Mouse (Mus musculus): ENCODE measurements around the gene Smc1a. TPM values are rescaled to one million over a fixed set of nuclear protein-coding genes. Genes with fewer than 3 reads are reported as not detected.

The Smc1a gene
- 5.6 and 7.7 TPM in 2 replicates for polyA plus RNA-seq (2012; rRNA removed; ENCODE audit: low replicate concordance)

DNA sequence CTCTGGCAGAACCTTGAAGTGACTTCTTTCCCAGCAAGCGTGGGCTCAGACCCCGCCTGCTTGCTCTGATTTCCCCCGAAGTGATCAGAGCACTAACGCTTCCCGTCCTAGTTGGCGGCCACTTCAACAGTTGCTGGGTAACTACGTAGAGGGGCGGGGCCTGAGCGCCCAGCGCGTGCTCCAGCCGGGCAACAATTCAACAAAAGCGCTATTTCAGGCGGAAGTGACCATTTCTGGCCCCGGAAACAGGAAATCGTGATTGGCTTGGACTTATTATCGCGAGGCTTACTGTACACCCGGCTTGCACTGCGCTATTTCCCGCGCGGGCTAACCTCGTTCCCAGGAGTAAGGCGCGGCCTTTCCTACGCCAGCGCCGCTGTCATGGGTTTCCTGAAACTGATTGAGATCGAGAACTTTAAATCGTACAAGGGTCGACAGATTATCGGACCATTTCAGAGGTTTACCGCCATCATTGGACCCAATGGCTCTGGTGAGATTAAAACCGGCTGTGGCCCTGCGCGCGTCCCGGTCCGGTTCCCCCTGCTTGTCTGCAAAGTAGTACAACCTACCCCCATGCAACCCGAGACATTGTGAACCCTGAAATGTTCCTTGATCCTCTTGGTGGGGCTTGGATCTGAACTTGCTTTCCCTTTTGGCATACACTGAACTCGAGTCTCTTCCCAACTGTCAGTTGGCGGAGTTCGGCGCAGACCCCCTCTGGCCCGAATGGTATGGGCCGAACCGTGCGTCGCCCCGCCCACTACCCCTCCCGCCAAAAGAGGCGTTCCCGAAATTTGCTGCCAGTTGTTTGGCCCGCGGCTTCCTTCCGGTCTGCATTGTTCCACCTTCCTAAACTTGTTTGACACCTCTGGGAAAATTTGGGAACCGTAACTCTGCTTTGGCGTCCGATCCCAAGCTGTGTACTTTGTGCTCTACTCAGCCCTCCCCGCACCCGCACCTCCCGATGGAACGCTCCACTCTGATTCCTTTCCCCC is at the start of gene Smc1a, which contains the start of gene Ribc1:
Gene Smc1a (plus strand): TSS at position 278 of the 995 bp plus-strand sequence.
Gene Ribc1 (minus strand): TSS at position 145 of the 995 bp plus-strand sequence.

DNA sequence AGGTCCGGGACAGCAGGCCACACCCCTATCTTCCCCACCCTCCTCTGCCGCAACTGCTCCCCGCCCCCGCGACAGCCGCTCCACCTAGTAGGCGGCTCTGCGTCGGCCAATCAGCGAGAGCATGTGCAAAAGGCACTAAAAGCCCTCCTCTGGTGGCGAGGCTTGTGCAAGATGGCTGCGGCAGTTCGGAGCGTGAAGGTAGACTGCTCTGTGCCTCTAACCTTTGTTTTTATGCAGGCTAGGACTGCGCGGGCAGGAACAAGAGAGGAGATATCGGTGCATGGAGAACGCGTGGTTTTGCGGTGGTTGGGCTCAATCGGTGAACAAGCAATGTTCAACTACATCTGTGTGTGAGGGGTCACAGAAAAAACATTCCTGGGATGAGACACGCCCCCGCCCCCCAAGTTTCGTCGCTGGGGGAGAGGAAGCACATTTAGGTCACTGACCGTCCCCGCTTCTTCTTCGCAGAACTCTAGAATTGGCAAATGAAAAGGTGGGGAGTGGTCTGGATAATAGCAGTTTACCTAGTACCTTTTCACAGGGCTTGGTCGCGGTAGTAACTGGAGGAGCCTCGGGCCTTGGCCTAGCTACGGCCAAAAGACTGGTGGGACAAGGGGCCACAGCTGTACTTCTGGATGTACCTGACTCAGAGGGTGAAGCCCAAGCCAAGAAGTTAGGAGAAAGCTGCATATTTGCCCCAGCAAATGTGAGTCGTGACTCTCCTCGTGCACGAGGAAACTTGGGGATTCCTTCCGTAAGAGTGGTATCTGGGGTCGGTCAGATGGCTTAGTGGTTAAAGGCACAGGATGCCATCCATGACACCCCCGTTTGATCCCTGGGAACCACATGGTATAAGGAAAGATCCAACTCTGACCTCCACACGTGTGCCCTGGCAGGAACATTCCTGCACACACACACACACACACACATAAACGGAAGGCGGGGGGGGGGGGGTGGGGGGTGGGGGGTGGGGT is 14.2 kb upstream of the Smc1a start, which contains the start of gene Hsd17b10:
Gene Hsd17b10 (plus strand): TSS at position 109 of the 974 bp plus-strand sequence.

Other genes starting within 250 kb of the Smc1a start
- gene Huwe1, start 215.6 kb upstream of the Smc1a start, polyA plus RNA-seq (2012; rRNA removed; ENCODE audit: low replicate concordance): 10.4 and 22.3 TPM in 2 replicates
- gene Hsd17b10, start 14.6 kb upstream of the Smc1a start, polyA plus RNA-seq (2012; rRNA removed; ENCODE audit: low replicate concordance): 38.6 and 38.9 TPM in 2 replicates
- gene Ribc1, start 133 bp upstream of the Smc1a start, polyA plus RNA-seq (2012; rRNA removed; ENCODE audit: low replicate concordance): 0.25 and 0.32 TPM in 2 replicates
- gene Iqsec2, start 127.8 kb downstream of the Smc1a start, polyA plus RNA-seq (2012; rRNA removed; ENCODE audit: low replicate concordance): 14.3 and 15.1 TPM in 2 replicates
- gene Kdm5c, start 216.6 kb downstream of the Smc1a start, polyA plus RNA-seq (2012; rRNA removed; ENCODE audit: low replicate concordance): 57.0 and 68.7 TPM in 2 replicates

Data from duodenum, adult 2 months (tissue).